Mouse (Mus musculus) adrenal gland, postnatal 14 days (tissue): ENCODE results near the gene Apbb2. TPM values are rescaled to one million over a fixed set of nuclear protein-coding genes. Genes with fewer than 3 reads are reported as not detected.
A peak's percentile ranks its signal among the peaks of the same experiment; 100 is the strongest.

Experiments
- DNase-seq: peaks from one replicate; pipeline ENCODE4 v3.0.0; 2021; ENCODE audit warnings: mixed read lengths
- long read RNA-seq, 2 experiments: library from polyadenylated mRNA; stranded (forward); transcript quantifications; one replicate each; pipeline ENCODE4 v2.0.0; 2021
- total RNA-seq: library from RNA; stranded (reverse); gene quantifications from 2 replicates; pipeline ENCODE4 v1.2.3, GENCODE M21; 2021

Apbb2 gene
- total RNA-seq: 54.6 and 59.9 TPM in 2 replicates
- long read RNA-seq, experiment 1, full-length matches to known transcripts: 5 of 18 reads
- long read RNA-seq, experiment 1, partial matches to known transcripts: 2 of 18 reads
- long read RNA-seq, experiment 1, other reads (novel, unspliced or antisense): 11 of 18 reads
- long read RNA-seq, experiment 2, full-length matches to known transcripts: 2 of 10 reads
- long read RNA-seq, experiment 2, partial matches to known transcripts: 0 of 10 reads
- long read RNA-seq, experiment 2, other reads (novel, unspliced or antisense): 8 of 10 reads

DNA sequence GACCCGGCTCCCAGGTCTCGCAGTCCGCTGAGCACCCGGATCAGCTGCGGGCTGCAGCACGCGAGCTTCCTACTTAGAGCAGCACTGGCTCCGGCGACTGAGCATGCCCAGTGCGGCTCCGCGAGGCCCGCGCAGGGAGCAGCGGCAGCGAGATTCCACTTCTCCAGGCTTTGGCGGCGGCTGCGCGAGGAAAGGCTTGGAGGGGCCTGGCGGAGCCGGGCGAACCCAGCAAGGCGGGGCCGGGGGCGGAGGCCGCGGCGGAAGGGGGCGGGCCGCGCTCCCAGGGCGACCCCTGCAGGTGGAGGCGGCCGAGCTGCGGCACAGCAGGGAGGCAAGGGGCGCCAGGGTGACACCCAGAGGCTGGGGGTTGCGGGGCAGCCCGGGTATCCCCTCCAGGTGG lies at the start of gene Apbb2:
Gene Apbb2, minus strand, starts transcription at position 188 of the 400 bp plus-strand sequence.
- peak; percentile 98 for DNase-seq

DNA sequence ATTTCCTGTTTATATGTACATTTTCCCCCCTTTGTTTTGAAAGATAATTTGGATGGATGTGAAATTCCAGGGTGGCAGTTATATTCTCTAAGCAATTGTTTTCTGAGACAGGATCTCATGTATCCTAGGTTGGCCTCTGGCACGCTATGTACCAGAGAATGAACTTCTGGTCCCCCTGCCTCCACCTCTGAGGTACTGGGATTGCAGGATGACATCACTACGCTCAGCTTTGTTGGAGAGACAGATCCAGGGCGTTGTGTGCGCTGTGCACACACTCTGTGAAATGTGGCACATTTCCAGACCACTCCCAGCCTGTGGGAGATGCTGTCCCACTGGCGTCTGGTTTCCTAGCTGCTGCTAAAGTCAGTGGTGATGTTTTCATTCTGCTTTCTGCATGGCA lies 35.6 kb upstream of the Apbb2 start:
- peak; percentile 65 for DNase-seq

DNA sequence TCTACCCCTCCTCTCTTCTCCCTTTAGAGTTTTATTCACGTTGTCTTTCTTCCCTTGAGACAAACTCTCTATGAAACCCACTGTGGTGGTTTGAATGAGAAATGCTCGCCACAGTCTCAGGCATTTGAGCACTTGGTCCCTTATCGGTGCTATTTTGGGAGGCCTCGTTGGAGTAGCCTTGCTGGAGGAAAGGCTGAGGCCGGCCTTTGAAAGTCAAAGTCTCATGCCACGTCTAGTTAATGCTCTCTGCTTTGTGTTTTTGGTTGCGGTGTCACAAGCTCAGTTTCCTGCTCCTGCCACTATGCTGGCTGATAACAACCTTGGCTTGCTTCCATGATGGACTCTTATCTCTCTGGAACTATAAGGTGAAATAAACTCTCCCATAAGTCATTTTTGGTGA lies 28.9 kb upstream of the Apbb2 start:
- peak; percentile 17 for DNase-seq

DNA sequence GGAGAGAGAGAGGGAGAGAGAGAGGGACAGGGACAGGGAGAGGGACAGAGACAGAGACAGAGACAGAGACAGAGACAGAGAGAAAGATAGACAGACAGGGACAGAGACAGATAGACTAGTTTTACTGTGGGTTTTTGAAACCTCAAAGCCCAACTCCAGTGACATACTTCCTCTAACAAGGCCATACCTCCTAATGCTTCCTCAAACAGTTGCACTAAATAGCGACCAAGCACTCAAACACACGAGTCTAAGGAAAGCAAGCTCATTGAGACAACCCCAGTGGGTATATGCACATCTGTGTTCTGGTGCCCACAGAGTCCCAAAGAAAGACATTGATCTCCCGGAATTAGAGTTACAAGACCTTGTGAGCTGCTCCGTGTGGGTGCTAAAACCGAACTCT lies 24.7 kb upstream of the Apbb2 start:
- DNase-seq: no peak

DNA sequence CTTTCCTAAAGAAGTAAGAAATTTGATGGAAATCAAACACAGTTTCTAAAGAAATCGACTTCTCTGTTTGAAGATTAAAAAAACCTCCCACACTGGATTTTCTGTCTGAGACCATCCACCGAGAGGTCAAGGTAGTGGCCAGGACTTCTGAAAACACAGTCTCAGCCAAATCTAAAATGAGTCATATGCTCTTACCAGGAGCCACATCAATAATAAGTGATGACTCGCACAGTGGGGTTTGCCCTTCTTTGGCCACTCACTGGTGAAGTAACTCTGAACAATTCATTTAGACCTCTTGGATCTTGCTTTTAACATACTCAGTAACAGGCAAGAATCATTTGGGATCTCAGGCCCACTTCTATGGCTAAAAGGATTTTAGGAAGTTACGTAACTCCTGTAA lies 23.6 kb upstream of the Apbb2 start:
- DNase-seq: peak; percentile 60

DNA sequence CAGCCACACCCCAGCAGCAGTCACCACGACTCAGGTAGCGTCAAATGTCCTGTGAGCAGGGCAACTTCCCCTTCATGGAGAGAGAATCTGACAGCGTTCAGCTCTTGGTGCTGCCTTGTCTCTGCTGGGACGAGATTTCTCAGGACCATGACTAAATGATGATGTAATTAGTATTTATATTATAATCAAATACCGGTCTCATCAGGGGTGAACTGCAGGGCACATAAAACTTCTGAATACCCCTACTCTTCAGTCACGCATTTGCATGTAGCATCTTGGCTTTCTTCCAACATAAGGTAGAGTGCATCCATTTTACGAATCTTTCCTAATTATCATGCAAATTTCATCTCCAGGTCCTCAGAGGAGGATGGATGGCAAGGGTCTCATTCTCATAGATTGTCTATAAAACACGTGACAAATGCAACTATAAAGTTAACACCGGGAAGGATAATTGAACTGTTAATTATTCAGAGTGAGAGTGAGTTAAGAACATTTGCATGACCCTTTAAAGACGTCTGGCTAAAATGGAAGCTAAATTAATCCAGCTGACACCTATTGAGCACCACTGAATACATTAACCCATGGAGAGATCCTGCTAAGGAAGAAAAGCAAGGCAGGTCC lies 17.0 kb upstream of the Apbb2 start:
- no peak for DNase-seq

DNA sequence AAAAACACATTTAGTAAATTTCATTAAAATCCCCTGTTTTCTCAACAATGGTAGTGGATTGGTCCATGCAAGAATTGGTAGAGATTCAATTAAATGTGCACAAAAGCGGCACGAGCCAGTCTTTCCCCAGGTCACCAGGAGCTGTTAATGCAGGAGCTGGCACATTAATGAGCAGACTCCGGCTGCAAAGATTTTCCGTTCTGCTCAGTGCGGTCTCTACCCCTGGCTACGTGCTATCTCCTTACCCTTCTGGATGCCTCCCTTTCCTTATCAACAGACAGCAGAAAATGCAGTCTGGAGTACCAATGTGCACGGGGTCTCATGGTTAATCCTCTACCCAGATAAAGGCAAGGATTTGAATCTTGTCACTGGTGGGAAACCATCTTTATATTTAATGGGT lies 9.2 kb upstream of the Apbb2 start:
- DNase-seq: no peak

DNA sequence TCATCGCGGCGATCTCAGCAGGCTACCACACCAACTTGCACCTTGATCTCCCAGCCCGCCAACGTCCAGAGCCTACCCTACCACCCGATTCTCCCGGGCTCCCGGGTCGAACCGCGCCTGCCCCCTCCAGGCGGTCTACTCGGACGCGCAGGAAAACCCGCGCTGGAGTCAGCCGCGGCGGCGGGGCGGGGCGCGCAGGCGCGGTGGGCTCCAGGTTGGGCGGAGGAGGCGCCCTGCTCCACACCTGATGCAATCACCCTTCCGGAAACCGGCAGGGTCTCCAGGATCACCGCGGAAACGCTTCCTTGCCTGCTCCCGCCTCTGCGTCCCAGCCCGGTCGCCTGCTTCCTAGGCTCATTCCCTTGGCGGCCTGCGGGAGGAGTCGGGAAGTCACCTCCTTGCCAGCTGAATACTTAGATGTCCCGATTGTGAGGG lies 1.6 kb upstream of the Apbb2 start:
- DNase-seq: peak; percentile 95

DNA sequence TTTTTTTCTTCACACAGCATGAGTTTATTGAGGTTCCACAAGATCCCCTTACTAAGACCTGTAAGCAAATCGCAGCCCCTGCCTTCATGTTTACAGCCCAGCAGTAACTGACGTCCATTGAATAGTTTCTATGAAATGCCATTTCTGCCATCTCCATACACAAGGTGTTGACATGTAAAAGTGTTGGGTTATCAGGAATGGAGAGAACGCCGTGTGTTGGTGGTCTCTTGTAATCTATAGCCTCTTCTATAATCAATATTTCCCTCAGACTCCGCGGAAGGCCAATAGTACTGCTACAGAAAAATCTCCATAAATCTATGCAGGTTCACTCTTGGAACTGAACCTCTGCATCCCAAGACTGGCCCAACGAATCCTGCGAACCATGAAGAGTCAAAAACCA lies 1.1 kb upstream of the Apbb2 start:
- DNase-seq: no peak

DNA sequence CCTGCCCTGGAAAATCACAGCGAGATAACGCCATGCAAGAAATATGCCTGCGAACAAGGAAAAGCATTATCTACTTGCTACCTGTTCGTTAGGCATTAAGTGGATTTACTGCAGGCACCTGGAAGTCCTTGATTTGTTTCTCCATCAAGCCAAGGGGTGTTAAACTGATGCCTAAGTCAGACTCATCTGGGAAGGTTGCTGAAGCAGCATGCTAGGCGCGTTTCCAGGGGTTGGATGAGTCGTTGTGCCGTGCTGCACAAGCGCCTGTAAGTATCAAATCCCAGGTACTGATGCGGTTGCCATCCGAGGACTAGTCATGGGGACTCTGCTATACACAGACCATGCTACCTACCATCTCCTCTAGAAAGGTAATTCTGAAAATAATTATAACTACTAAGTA lies 611 bp upstream of the Apbb2 start:
- DNase-seq: no peak

DNA sequence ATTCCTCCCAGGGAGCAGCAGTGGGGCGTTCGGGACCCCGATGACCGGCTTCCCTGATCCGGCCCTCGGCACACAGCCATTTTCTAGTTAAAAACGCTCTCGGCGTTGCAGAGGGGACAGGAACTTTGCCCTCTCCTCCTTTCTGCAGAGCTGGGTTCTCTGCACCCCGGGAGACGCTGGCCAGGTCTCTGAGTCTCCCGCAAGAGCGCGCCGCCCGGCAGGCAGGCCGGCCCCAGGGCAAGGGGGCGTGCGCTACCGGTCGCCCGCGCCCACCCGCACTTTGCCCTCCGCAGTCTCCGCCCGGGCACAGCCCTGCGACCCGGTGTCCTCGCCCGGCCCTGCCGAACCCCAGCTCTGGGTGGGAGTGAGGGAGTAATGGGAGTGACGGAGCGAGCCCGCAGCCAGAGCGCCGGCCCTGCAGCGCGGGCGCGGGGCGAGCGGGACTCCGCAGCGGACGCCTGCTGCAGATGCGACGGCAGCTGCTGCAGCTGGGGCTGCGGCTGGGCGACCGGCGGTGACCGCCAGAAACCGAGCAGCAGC lies 593 bp downstream of the Apbb2 start:
- peak; percentile 54 for DNase-seq

DNA sequence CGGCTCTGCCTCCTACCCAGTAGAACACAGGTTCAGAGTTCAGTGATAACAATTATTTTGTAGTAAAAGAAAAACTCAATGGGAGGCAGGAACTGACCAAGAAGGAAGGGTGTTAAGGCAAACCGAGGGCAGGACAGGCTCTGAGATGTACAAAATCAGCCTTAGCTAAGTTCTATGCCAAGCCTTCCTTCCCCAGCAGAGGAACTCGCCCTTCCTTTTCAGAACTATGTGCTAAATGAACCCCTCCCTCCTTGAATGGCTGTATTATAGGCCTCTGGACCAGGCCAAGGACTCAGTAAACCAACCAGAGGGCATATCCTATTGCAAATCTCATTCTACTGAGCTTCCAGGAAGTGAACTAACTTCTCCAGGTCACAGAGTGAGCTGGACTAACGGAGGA lies 3.6 kb downstream of the Apbb2 start:
- DNase-seq: no peak

DNA sequence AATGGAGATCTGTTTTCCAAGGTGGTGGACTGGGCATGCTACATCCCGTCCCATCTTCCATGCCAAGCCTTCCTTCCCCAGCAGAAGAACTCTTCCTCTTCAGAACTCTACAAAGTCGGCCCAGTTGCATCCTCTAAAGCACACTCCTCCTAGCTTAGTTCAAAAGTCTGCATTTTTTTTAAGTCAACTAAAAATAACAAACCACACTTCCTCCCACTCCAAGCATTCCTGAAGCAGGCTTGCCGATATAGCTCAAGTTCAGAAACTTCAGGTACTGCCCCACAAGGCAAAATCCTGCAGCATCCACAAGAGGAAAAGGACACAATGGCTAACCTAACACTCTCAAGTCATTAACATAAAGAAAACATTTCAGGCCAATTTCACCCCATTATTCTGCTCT lies 4.9 kb downstream of the Apbb2 start:
- no peak for DNase-seq

DNA sequence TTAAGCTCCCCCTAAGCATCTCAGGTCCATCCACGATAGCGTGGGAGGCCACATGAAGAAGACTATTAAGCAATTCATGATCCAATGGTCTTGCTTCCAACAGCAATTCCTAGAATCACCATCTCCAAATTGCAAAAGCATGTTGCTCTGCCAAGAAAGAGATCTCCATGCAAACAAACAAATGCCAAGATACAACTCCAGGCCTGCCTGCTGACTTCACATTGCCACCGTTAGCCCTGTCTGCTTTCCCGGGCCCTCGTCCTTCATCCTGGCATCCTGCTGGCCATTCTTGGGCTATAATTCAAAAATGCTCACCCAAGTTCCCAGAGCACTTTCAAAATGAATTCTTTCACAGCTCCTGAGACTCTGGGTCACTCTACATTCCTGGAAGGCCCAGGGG lies 5.6 kb downstream of the Apbb2 start:
- DNase-seq: peak; percentile 43

DNA sequence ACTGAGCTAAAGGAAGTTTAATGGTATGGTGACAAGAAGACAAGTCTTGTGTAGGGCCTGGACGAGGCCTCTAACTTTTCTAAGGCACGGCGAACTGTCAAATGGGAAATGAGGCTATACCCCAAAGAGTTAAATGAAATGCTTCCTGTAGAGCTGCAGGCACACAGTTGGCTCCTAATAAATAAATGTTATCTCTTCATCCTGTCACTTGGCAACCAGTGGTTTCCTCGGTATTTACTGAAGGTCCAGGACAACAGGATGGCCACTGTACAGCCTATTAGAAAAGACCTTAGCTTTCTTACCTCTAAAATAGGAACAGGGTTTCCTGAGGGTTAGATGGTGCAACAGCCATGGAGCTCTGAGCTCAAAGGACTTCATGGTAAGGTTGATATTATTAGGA lies 6.7 kb downstream of the Apbb2 start:
- no peak for DNase-seq

DNA sequence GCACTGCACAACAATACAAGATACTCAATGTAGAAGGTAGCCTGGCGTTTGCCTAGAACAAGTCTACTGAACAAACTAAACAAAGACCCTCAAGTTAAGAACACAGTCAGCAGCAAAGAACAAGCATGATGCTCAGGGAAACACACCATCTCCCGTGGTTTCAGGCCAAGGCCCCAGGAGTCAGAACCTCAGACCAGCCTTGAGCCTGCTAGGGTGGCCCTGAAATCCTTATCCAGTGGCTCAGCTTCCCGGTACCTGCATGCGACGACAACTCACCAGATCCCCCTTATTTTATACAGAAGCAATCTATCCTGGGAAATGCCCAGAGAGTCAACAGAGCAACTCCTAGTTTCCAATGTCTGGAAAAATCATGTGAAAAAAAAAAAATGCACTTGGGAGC lies 7.2 kb downstream of the Apbb2 start:
- DNase-seq: peak; percentile 40

DNA sequence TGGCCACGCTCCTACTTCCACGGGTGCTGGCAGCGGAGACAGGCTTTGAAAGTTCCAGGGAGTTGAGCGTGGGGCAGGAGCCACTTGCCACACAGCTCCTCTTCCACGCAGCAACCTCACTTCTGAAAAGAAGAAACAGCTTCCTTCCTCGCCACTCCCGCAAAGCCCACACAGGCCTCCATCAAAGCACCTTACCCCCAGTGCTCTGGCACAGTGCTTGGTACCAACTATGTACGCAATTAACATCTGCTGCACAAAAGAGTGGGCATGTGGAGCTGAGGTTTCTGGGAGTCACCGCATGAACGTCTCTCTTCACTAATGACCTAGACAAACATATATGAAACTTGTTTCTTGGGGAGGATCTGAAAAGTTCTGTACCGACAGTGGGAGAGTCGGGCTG lies 8.3 kb downstream of the Apbb2 start:
- DNase-seq: no peak

DNA sequence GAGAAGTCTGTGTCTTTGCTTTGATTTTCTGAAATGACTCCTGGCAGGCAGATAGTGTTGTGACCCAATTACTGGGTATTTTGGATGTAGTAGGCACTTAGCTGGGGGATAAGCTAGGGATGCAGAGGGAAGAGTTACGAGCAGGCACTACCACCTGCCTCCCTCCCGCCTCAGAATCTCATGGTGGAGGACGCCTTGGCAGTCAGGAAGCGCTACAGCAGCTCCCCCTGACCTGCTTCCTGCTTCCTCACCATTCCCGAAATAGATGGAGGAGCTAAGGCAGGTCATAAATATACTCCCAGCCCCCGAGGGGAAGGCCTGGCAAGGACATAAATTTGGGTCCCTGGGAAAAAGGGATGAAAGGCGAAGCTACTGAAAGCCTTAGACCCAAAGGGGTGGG lies 9.3 kb downstream of the Apbb2 start:
- peak; percentile 47 for DNase-seq

DNA sequence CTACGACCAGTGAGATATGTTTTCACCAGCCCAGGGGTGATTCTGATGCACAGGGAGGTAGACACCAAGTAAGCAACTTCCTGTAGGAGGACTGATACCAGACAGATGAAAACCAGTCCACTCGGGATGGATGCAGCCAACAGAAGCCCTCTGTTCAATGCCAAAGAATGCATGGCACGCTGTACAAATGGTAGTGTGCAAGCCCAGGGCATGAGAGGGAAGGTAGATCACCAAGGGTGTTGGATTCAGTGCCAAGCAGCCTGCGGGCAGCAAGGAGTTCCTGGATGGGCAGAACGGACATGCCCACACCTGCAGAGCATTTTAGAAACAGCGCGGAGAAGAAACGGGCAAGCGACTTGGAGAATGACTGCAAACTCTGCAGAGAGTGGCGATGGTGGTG lies 10.8 kb downstream of the Apbb2 start:
- DNase-seq: no peak

DNA sequence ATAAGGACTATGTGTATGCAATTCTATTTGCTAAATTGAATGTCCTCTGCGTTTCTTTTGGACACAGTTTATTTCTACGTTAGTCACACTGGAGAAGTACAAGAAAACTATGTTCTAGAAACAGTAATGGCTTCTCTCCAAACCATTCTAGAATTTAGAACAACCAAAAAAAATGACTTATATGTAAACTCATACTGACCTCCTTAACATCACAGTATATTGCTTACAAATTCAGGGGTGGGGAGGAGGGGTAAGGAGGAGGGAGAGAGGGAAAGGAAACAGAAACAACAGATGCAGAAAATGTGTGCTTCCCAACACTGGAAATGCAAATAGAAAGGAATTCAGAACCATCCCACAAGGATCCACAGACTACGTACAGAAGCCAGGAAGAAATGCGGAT lies 11.4 kb downstream of the Apbb2 start:
- no peak for DNase-seq

DNA sequence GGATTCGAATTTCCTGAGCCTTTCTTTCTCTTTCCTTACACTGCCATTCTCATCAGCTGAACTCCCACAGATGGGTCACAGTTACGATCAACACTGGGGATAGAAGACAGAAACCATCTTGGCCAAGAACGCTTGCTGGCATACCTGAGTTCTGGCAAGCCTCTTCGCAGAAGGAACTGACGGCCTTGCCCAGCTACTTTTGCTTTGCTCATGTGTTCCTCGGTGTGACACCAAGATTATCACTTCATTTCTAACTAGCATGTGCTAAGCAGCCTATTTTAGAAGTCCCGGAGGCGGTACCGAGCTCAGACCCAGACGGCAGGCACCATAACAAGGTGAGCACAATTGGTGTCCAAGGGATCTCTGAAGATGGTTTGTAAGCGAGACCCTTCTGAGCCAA lies 12.9 kb downstream of the Apbb2 start:
- no peak for DNase-seq

DNA sequence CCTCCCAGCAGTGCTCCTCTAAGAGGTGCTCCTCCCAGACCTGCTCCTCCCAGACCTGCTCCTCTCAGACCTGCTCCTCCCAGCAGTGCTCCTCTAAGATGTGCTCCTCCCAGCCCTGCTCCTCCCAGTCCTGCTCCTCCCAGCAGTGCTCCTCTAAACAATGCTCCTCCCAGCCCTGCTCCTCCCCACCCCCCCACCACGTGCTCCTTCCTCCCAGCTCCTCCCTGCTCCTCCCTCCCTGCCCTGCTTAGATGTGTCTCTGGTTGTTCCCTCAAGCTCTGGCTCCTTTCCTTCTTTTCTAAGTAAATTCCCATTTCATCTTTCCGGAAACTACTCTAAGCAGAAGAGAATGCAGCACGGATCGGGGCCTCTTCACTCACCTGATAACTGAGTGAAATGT lies 14.2 kb downstream of the Apbb2 start:
- no peak for DNase-seq

DNA sequence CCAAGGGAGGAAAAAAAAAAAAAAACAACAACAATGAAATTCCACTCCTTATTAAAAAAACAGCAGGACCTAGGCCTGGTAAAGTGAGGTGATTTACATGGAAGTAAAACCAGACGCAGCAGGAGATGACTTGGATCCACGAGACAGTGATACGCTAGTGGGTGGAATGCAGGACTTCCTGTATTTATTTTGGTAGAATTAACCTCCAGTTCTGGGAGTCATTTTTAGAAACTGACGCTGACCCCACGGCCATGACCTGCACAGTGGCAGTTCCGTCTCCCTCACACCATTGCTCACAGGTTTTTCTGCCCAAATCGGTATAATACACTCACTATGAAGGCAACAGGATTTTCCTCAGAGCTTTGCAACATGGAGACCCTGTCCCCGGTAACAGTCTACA lies 14.8 kb downstream of the Apbb2 start:
- no peak for DNase-seq

DNA sequence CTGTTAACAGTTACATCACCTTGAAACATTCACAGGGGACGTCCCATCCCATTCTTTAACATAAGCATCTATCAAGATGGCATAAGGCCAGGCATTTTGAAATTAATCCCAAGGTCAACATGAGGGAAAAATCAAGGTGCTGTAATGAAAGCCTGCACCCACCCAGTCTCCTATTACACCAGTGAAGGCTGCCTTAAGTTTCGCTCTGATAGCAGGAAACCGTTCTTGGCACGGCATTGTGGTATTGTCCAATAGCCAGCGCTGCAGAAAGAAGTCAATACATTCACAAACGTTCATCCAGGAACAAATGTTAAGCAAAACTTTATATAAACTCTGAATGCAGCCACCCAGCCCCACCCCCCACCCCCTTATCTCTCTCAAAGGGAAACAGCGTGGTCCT lies 15.4 kb downstream of the Apbb2 start:
- peak; percentile 52 for DNase-seq
